Mouse (Mus musculus): Measurements from ENCODE around the gene Tunar.

DNA sequence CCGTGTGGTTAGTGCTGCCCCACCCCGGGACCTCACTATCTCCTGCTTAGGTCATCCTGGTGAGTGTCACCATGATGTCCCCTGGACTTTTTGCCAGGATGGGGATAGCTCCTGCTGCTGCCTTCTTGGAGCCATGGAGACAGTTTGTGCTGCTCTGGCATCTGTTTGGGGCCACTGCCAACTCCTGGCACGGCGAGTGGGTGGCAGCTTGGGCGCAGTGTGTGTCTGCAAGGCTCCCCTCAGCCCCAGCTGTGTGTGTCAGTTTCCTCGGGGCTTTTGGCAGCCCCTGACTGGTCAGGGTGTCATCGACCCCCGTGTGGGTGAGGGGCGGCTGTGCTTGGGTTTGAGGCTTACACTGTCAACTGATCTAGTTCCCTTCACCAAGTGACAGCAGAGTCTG, 20.6 kb downstream of the Tunar start:
- TF ChIP-seq POLR2A (IDR thresholded peaks at IDR 0.05; ENCODE audit: extremely low read depth, insufficient read depth, low read length): no peak
- no peak for TF ChIP-seq CTCF (IDR thresholded peaks at IDR 0.05; ENCODE audit: extremely low read depth, insufficient read depth, low read length)
